Mouse (Mus musculus) erythroblast, embryonic 14.5 days (primary cell): ENCODE results near the gene Ptprg. TPM values are rescaled to one million over a fixed set of nuclear protein-coding genes. Genes with fewer than 3 reads are reported as not detected.

Experiments used
- H3K27me3 ChIP-seq: 2 replicates; pipeline ENCODE4 v1.6.1; 2012; ENCODE audit warnings: inconsistent platforms; ENCODE audit not compliant: control insufficient read depth
- H3K36me3 ChIP-seq: 2 replicates; pipeline ENCODE4 v1.6.1; 2012; ENCODE audit warnings: mild to moderate bottlenecking, inconsistent platforms; ENCODE audit not compliant: control insufficient read depth
- H3K4me1 ChIP-seq: 2 replicates; pipeline ENCODE4 v1.6.1; 2012; ENCODE audit warnings: inconsistent platforms; ENCODE audit not compliant: control insufficient read depth
- H3K4me3 ChIP-seq: replicated peaks from 2 replicates; pipeline ENCODE3; 2012; ENCODE audit warnings: moderate library complexity, mild to moderate bottlenecking, inconsistent platforms
- H3K9me3 ChIP-seq: 2 replicates; pipeline ENCODE4 v1.6.1; 2012; ENCODE audit warnings: low read length, inconsistent platforms, mixed read lengths; ENCODE audit not compliant: control insufficient read depth
- GATA1 ChIP-seq: IDR thresholded peaks from 2 replicates; pipeline ENCODE4 v1.6.1; 2012; ENCODE audit warnings: low read length, inconsistent platforms, mixed read lengths
- TAL1 ChIP-seq: IDR thresholded peaks from 3 replicates; pipeline ENCODE4 v1.6.1; 2012; ENCODE audit warnings: low read length, inconsistent platforms, mixed read lengths
- polyA plus RNA-seq: library from polyadenylated mRNA; stranded (reverse); fragments of >175 nt; gene quantifications from 2 replicates; pipeline ENCODE4 v1.2.3, GENCODE M21; 2012

The Ptprg gene
- polyA plus RNA-seq, 1 experiment = not detected

DNA sequence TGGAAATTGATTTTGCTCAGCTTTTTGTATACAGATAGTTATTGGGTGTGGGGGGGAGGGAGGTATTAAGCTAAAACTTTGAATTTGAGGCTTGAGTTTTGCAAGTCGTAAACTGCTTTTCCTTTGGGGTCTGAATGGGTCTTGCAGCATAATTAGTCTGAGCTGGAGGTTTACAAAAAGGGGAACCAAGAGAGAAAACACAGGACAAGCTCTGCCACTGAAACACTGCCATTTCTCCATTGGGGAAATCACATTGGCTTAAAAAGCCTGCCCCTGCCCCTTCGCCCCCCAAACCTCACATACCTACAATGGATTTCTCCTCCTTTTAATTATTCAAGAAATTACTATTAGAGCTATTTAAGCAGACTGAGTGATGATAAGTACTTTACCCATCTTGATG is 156.0 kb downstream of the Ptprg start:
- no peaks in the 10 kb centered on the region for H3K4me1 ChIP-seq

DNA sequence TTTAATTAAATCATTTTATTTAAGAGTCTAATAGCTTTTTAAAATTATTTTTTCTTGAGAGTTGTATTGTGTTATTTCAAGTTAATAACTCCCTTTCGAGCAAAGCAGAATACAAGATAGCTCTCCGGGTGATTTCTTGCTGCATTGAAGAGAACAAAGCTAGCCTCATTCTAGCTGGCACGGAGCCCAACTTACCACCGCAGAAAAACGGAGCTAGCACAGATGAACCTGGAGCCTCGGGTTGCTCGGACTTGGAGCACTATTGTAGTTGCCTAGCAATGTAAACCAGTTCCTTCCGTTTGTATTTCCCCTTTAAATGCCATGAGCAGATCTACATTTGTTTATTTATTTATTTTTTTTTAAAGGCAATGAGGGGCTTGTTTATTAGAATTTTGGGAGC is 156.5 kb downstream of the Ptprg start:
- Histone ChIP-seq H3K9me3 (peaks cover 8% of the 10 kb centered on the region; the same call in 1 of the 2 replicates), H3K36me3 (no peaks in the 10 kb centered on the region), H3K4me1 (no peaks in the 10 kb centered on the region), H3K4me3 (no peak overlapping the region), H3K27me3 (no peaks in the 10 kb centered on the region)
- no peak for TF ChIP-seq TAL1
- no peak for TF ChIP-seq GATA1

More for the DNA sequence above, 156.0 kb downstream of the Ptprg start:
- Histone ChIP-seq H3K4me3 (no peak overlapping the region), H3K9me3 (peaks cover 8% of the 10 kb centered on the region; the same call in 1 of the 2 replicates), H3K27me3 (no peaks in the 10 kb centered on the region), H3K36me3 (no peaks in the 10 kb centered on the region)
- TF ChIP-seq TAL1 = no peak
- TF ChIP-seq GATA1 = no peak

DNA sequence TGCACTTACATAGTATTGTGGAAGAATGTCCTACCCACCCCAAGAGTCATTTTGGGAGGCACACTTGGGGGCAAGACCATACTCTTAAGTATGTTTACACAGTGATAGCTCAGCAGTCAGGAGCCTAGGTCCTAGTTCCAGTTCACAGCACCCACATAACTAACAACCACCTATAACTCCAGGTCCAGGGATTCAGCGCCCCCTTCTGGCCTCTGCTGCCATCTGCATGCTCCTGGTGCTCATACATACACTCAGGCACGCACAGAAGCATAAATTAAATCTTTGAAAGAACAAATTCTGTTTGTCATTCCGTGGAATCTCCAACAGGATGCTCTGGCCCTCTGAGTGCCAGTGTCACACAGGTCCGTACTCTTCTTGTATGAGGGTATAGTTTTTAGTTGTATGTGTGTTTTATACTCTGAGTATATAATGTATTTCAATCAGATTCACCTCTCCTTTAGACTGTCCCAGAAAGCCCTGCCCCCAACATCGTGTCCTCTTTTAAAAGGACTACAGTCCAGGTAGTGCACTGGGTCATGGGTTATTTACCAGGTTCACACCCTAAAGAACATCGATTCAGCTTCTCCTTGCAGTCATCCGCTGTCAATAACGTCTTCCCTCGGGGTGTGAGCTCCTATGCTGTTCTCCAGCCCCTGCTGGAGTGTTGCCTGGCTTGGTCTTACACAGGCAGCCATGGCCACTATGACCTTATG is 157.2 kb downstream of the Ptprg start:
- H3K27me3 ChIP-seq = no peaks in the 10 kb centered on the region
- H3K4me1 ChIP-seq = no peaks in the 10 kb centered on the region
- H3K4me3 ChIP-seq = no peak overlapping the region
- peaks cover 8% of the 10 kb centered on the region; the same call in 1 of the 2 replicates for H3K9me3 ChIP-seq
- H3K36me3 ChIP-seq = no peaks in the 10 kb centered on the region
- TF ChIP-seq GATA1 = no peak
- no peak for TF ChIP-seq TAL1

DNA sequence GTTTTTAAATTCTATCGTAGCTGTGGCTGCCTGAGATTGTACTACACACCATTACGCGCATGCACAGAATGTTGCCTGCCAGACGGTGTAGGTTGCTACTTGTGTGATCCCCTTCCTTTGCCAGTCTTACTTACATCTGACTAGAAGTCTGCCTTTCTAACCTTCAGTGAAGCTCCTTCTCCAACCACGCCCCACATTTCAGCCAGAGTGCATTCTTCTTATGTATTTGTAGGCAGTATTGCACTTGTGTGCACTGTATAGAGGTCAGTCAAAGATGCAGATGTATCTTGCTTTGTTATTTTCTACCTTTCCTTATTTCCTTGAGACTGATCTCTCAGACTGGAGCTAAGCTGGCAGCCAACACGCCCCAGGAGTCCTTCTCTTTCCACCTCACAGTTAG is 158.8 kb downstream of the Ptprg start:
- H3K36me3 ChIP-seq = no peaks in the 10 kb centered on the region
- no peak overlapping the region for H3K4me3 ChIP-seq
- H3K9me3 ChIP-seq = peaks cover 8% of the 10 kb centered on the region; the same call in 1 of the 2 replicates
- TF ChIP-seq TAL1 = no peak
- no peak for TF ChIP-seq GATA1
- no peaks in the 10 kb centered on the region for H3K4me1 ChIP-seq
- H3K27me3 ChIP-seq = no peaks in the 10 kb centered on the region

DNA sequence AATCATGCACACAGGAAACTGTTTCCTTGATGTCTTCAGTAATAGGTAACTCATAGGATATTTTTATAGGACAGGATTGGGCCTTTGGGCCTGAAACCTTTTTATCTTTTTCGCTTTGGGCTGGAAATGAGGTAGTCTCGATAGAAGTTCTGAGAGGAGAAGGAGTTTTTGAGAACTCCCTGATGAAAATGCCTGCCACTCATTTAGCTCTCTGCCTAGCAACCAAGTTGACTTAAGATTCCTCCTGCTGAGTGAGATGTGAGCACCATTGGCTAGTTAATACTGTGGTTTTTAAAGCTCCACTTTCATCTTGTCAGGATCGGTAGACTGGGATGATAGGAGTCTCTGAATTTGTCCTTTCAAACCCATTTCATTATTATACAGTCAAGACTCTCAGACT is 162.9 kb downstream of the Ptprg start:
- Histone ChIP-seq H3K27me3 (no peaks in the 10 kb centered on the region), H3K4me3 (no peak overlapping the region), H3K4me1 (no peaks in the 10 kb centered on the region), H3K9me3 (0 out of 2 replicates have a peak, but pooled peaks cover 3% of the 10 kb centered on the region), H3K36me3 (no peaks in the 10 kb centered on the region)
- no peak for TF ChIP-seq TAL1

DNA sequence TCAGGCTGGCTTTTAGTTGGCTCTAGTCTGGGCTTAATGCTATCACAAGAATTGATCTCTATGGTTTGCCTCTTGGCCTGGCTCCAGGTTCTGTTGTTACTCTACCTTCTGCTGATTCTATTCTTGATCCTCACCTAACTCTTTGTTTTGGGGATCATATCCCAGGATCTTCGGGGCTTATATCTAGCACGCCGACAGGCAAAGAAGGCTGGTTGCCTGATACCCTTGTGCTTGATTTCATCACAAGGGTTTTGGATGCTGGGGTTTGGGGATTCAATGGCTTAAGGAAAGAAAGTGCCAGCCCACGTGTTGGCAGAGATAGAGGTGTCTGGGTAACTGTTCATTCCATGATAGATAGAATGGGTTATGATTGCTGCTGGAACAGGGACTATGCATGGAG is 164.9 kb downstream of the Ptprg start:
- Histone ChIP-seq H3K9me3 (no peaks in the 10 kb centered on the region; the same call in 1 of the 2 replicates), H3K36me3 (no peaks in the 10 kb centered on the region), H3K4me3 (no peak overlapping the region), H3K27me3 (no peaks in the 10 kb centered on the region), H3K4me1 (no peaks in the 10 kb centered on the region)
- TF ChIP-seq TAL1 = no peak
- no peak for TF ChIP-seq GATA1

DNA sequence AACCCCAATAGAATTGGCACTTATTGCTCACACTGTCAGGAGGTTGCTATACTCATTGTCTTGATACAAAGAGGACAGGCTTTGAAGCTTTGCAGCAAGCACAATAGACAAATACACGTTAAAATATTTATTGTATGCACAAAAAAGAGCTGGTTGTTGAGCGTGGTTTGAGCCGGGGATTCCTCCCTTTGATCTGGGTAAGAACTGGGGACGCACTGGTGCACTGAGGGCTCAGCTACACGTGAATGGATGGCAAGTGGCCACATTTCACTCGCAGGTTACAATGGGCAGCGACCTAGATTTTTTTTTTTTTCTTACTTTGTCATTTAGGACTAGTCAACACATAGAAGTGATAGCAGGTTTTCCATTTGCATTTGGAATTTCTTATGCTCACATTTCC is 165.9 kb downstream of the Ptprg start:
- TF ChIP-seq TAL1 (no peak), GATA1 (no peak)
- Histone ChIP-seq H3K4me3 (no peak overlapping the region), H3K27me3 (no peaks in the 10 kb centered on the region)

DNA sequence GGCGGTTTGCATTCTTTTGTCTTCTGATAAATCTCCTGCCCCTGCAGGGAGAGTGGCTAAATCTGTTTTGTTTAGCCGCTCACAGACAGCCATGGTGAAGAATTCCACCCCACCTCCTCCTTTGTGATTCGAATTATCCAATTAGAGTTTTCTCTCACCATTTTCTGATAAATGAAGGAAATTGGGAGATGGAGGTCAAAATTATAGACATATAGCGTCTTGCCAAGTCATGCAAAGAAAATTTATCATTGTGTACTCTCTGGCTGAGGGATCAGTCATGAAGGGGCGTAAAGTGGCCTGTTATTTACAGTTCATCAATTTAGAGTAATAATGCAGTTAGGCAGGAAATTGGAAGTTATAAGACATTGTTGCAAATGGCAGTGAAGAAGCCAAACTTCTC is 168.8 kb downstream of the Ptprg start:
- no peaks in the 10 kb centered on the region; the same call in 1 of the 2 replicates for H3K9me3 ChIP-seq
- H3K4me3 ChIP-seq = no peak overlapping the region
- no peaks in the 10 kb centered on the region for H3K4me1 ChIP-seq
- H3K36me3 ChIP-seq = no peaks in the 10 kb centered on the region
- TF ChIP-seq GATA1 (no peak), TAL1 (no peak)
- no peaks in the 10 kb centered on the region for H3K27me3 ChIP-seq

More for the DNA sequence above, 165.9 kb downstream of the Ptprg start:
- H3K9me3 ChIP-seq = no peaks in the 10 kb centered on the region; the same call in 1 of the 2 replicates
- no peaks in the 10 kb centered on the region for H3K36me3 ChIP-seq
- H3K4me1 ChIP-seq = no peaks in the 10 kb centered on the region

DNA sequence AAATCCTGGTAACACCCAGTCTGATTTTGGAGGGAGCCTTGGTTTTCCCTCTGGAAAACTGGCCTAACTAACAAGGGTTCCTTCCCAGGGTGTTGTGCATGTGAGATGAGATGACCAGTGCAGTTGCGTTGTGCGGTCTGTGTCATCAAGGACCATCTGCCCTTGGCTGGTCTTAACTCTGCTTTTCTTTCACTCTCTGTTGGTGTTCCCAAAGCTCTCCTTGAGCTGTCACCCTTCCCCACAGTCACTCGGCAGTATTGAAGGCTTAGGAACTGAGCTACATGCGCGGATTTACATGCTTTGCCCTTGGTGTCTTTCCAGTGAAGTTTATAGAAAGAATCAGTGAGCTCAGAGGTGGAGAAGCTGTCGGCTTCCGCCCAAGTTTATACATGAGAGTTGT is 170.5 kb downstream of the Ptprg start:
- H3K36me3 ChIP-seq = no peaks in the 10 kb centered on the region
- no peaks in the 10 kb centered on the region for H3K4me1 ChIP-seq
- no peaks in the 10 kb centered on the region; the same call in 1 of the 2 replicates for H3K9me3 ChIP-seq
- H3K4me3 ChIP-seq = no peak overlapping the region
- no peak for TF ChIP-seq TAL1
- no peak for TF ChIP-seq GATA1
- no peaks in the 10 kb centered on the region for H3K27me3 ChIP-seq
